Mouse (Mus musculus) kidney, adult 2 months (tissue): ENCODE data around the gene Nfasc. TPM values are rescaled to one million over a fixed set of nuclear protein-coding genes. Genes with fewer than 3 reads are reported as not detected.

Experiments used
- DNase-seq: peaks from one replicate; pipeline ENCODE4 v3.0.0; 2021
- H3K27ac ChIP-seq: fragments of 200-500 bp; 2 replicates; pipeline ENCODE4 v1.5.1; 2012; ENCODE audit warnings: low read depth, low read length, control low read depth, inconsistent platforms; ENCODE audit not compliant: insufficient read depth
- H3K27me3 ChIP-seq: fragments of 200-500 bp; replicated peaks from 2 replicates; pipeline ENCODE4 v1.6.1; 2012; ENCODE audit warnings: mild to moderate bottlenecking, moderate library complexity, low read length, inconsistent platforms; ENCODE audit not compliant: control insufficient read depth, insufficient read depth
- H3K36me3 ChIP-seq: fragments of 200-500 bp; 2 replicates; pipeline ENCODE4 v1.6.1; 2012; ENCODE audit warnings: mild to moderate bottlenecking, moderate library complexity, low read length, inconsistent platforms; ENCODE audit not compliant: control insufficient read depth, insufficient read depth
- H3K4me1 ChIP-seq: fragments of 200-500 bp; 2 replicates; pipeline ENCODE4 v1.6.1; 2011; ENCODE audit warnings: low read length; ENCODE audit not compliant: control insufficient read depth, insufficient read depth
- H3K4me3 ChIP-seq: fragments of 200-500 bp; 2 replicates; pipeline ENCODE4 v1.5.1; 2011; ENCODE audit warnings: mild to moderate bottlenecking, low read depth, low read length, control low read depth; ENCODE audit not compliant: insufficient read depth
- CTCF ChIP-seq: fragments of 200-500 bp; conservative IDR thresholded peaks from 2 replicates; pipeline ENCODE4 v1.5.1; 2011; ENCODE audit warnings: low read depth, mild to moderate bottlenecking, control low read depth, low read length, moderate library complexity, mixed read lengths; ENCODE audit not compliant: insufficient read depth, insufficient read length
- POLR2A ChIP-seq: fragments of 200-500 bp; IDR thresholded peaks from one replicate; pipeline ENCODE4 v1.6.1; 2011; ENCODE audit warnings: low read depth, low read length, control low read depth
- WGBS: fragments of 180-500 bp; shearing (Covaris S2); methylation state at CpG from one replicate; pipeline ENCODE4 v1.1.7; 2018; 5-methylcytosine and 5-hydroxymethylcytosine counted together
- polyA plus RNA-seq: library from polyadenylated mRNA; depleted of rRNA; stranded (reverse); fragments of >200 nt; gene quantifications from 2 replicates; pipeline ENCODE4 v1.2.3, GENCODE M21; 2012

Nfasc gene
- polyA plus RNA-seq, 1 experiment, result 0.20 TPM

- no peaks in the 10 kb centered on the region for H3K27me3 ChIP-seq
- TF ChIP-seq CTCF (no peak), POLR2A (no peak)
- H3K36me3 ChIP-seq, result no peaks in the 10 kb centered on the region
- no peak overlapping the region for H3K27ac ChIP-seq
- WGBS, result 77% methylated on average over 12 of the region's 12 CpGs
- no peak for DNase-seq
- no peaks in the 10 kb centered on the region for H3K4me1 ChIP-seq
- no peak overlapping the region for H3K4me3 ChIP-seq
These were observed 9.3 kb downstream of the Nfasc start for GRCm38 (mm10) chr1:132732307-132732706.

- DNase-seq, result no peak
- no peaks in the 10 kb centered on the region for H3K36me3 ChIP-seq
- WGBS, result 75% methylated on average over 2 of the region's 2 CpGs
- no peak overlapping the region for H3K27ac ChIP-seq
- H3K4me1 ChIP-seq, result no peaks in the 10 kb centered on the region
- no peaks in the 10 kb centered on the region for H3K27me3 ChIP-seq
- TF ChIP-seq CTCF (no peak), POLR2A (no peak)
- H3K4me3 ChIP-seq, result no peak overlapping the region
These were observed 14.0 kb downstream of the Nfasc start for GRCm38 (mm10) chr1:132727548-132727947.

GRCm38 (mm10) chr1:132722362-132722761 lies 19.2 kb downstream of the Nfasc start:
- H3K4me1 ChIP-seq, result no peaks in the 10 kb centered on the region

GRCm38 (mm10) chr1:132721266-132721665 lies 20.3 kb downstream of the Nfasc start:
- no peaks in the 10 kb centered on the region for H3K4me1 ChIP-seq
- DNase-seq, result no peak
- H3K27ac ChIP-seq, result no peak overlapping the region
- H3K4me3 ChIP-seq, result no peak overlapping the region
- WGBS, result 72% methylated on average over 3 of the region's 3 CpGs
- no peaks in the 10 kb centered on the region for H3K36me3 ChIP-seq
- TF ChIP-seq CTCF, result no peak
- no peak for TF ChIP-seq POLR2A
- H3K27me3 ChIP-seq, result no peaks in the 10 kb centered on the region

More at GRCm38 (mm10) chr1:132722362-132722761, 19.2 kb downstream of the Nfasc start:
- no peaks in the 10 kb centered on the region for H3K27me3 ChIP-seq
- no peak for TF ChIP-seq POLR2A
- no peak for TF ChIP-seq CTCF
- WGBS, result 70% methylated on average over 4 of the region's 4 CpGs
- H3K4me3 ChIP-seq, result no peak overlapping the region
- H3K27ac ChIP-seq, result no peak overlapping the region
- no peaks in the 10 kb centered on the region for H3K36me3 ChIP-seq
- no peak for DNase-seq

- no peaks in the 10 kb centered on the region for H3K27me3 ChIP-seq
- H3K36me3 ChIP-seq, result no peaks in the 10 kb centered on the region
- H3K4me3 ChIP-seq, result no peak overlapping the region
- WGBS, result 70% methylated on average over 5 of the region's 5 CpGs
- no peak for DNase-seq
- H3K4me1 ChIP-seq, result no peaks in the 10 kb centered on the region
- no peak for TF ChIP-seq POLR2A
- TF ChIP-seq CTCF, result no peak
- no peak overlapping the region for H3K27ac ChIP-seq
These were observed 23.4 kb downstream of the Nfasc start for GRCm38 (mm10) chr1:132718225-132718624.

GRCm38 (mm10) chr1:132715044-132715443 lies 26.6 kb downstream of the Nfasc start:
- TF ChIP-seq POLR2A (no peak), CTCF (no peak)
- H3K4me3 ChIP-seq, result no peak overlapping the region
- WGBS, result 80% methylated on average over 9 of the region's 9 CpGs
- H3K27me3 ChIP-seq, result no peaks in the 10 kb centered on the region
- no peak for DNase-seq
- no peak overlapping the region for H3K27ac ChIP-seq
- no peaks in the 10 kb centered on the region for H3K4me1 ChIP-seq
- H3K36me3 ChIP-seq, result no peaks in the 10 kb centered on the region

GRCm38 (mm10) chr1:132709419-132709818 lies 32.2 kb downstream of the Nfasc start:
- H3K27me3 ChIP-seq, result no peaks in the 10 kb centered on the region
- H3K4me1 ChIP-seq, result no peaks in the 10 kb centered on the region
- H3K36me3 ChIP-seq, result no peaks in the 10 kb centered on the region
- H3K27ac ChIP-seq, result no peak overlapping the region
- no peak for DNase-seq
- H3K4me3 ChIP-seq, result no peak overlapping the region
- TF ChIP-seq POLR2A (no peak), CTCF (no peak)
- 56% methylated on average over 5 of the region's 5 CpGs for WGBS
